Mouse (Mus musculus): ENCODE data around the gene Adam23. TPM values are rescaled to one million over a fixed set of nuclear protein-coding genes. Genes with fewer than 3 reads are reported as not detected.

The Adam23 gene
- total and polyA plus RNA-seq, 3 experiments, result 4.1 to 17.1 (median 9.2) TPM

DNA sequence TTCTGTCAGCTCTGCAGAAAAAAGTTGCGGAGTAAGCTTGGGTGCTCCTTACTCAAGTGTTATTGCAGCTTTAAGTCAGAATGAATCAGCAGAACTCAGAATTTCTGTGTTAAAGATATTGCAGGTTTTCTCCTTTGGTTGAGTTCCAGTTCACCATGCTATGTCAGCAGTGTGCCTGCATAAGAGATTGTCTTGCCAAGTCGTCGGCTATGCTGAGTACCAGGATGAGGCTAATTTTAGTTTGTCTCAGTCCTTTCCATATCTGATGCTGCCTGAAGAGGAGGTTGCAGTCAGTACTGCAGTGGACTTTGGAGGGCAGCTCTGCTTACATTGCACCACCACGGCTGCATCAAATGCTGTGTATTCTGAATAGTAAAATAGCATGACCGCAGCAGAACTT is 33.3 kb downstream of the Adam23 start:
- no peak for DNase-seq

DNA sequence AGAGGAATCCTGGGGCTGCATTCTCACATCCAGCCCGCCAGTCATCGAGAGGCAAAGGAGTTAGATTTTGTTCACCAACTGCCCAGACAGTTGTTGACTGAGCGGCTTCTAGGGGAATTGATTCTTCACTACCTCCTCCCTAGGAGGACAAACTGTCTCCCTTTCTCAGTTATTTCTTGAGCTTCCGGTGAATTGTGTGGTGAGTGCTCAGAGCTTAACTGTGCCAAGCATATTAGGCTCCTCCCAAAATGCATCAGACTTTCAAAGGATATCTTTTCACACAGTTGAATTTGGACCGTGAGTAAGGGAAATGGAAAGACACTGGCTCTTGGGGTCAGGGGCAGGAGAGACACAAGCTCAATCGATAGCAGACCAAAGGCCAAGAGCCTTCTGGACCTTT is 39.0 kb downstream of the Adam23 start:
- DNase-seq, result no peak

DNA sequence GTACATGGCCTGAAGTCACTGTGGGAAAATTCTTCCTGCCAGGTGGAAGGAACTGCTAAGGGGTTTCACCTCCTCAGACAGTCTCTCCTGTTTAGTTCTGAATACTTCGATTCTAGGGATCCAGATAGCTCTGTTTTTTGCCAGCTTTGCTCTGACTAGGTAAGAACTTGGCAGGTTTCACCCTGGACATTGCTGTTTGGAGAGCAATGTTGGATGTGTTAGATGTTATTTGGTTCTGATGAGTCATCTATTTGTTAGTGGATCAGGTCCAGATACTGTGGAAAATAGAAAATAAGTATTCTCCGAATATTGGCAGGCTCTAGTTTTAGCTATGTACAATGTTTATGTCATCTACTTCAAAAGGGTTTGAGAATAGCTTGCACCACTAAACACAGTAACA is 41.0 kb downstream of the Adam23 start:
- no peak for DNase-seq

DNA sequence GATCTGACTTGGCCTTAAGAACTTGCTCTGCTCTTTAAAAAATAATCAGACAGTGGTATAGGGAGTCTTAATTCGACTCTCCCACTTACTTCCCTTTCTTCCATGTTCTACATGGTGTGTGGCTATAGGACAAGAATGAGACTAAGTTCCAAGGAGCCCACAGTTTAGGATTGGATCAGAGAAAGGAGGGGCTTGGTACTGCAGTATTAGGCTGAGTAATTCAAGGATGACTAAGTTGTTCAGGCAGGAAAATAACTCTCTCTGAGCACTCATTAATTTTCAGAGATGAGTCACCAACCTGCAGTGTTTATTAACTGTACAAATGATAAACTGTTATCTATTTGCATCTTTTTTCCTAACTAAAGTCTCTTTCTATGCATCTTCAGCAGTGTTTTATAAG is 45.3 kb downstream of the Adam23 start:
- no peak for DNase-seq

DNA sequence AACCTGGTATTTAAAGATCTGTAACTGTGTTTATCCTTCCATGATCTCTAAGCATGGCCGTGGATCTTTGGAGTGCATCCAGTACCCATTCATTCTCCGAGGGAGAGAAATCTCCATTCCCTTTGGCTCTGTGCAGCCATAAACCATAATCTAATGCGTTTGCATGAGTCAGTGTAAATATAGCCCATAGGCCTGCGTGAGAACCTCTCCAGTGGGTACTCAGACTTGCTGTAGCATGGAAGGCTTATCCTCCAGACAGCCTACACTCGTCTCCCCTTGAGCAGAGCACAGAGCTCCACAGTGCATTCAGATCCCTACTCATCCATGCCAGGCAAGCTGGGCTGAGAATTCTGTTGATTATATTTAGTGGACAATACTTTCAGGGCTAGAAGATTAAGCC is 47.6 kb downstream of the Adam23 start:
- no peak for DNase-seq

DNA sequence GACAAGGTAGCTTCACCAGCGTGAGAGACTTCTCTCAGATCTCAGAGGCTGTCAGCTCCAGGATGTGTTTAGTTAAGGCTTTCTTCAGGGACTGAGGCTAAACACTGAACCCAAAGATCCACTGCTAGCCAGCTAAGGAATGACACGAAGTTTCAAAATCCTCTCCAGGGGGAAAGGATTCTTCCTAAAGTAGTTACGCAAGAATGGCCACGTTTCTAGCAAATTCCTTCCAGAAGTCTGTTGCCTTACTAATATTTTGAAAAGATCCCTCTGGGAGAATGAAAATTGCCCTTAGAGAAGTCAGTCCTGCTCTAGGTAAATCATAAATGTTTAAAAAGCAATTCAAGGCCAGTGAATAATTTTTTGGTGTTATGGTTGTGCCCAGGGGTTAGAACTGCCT is 61.7 kb downstream of the Adam23 start:
- no peak for DNase-seq

DNA sequence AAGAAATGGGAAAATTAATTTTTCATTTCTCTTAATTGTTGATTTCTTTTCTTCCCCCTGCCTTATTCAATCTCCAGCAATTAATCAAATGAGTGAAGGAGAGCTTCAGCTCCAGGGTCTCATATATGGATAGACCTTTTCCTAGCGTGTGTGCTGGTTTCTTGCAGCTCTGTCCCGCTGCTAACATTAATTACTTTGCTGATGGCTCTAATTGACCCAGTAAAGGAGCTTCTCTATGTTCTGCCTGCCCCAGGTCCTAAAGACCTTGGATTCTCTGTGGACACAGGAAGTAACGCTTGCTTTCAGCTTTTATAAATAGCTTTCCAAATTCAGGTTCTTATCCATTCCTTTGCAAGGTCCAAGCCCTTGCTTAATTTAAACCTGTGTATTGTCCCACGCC is 63.1 kb downstream of the Adam23 start:
- DNase-seq, result no peak

DNA sequence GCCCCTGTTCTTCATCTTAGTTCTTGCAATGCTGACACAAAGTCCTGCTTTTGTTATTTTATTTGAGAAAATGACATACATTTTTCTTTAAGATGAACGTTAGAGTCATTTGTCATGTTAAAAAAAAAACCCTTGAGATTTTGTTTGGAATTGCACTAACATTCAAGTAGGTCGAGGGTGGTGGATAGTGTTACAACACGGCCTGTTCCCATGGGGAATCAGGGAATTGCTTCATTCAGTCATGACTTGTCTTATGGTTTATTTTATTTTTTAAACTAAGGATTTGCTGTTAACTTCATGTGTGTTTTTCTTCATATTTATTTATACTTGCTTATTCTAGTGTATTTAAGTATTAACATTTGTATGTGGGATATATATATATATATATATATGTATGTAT is 65.7 kb downstream of the Adam23 start:
- no peak for DNase-seq

DNA sequence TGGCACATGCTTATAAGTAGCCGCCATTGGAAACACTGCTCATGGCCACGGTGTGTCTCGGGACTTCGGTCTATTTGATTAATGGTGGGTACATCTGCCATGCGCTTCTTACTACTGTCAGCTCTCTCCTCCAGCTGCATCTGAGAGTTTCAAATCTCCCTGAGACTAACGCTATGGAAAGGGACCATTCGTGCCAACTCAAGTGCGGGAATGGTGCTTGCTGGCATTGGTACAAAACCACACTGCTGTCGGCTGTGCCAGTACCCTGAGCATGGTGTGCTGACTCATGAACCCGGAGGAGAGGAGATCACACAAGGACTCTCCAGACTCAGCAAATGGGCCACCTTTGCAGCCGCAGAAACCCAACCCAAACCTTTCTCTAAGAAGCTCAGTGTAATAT is 72.1 kb downstream of the Adam23 start:
- DNase-seq, result peak; percentile 74

DNA sequence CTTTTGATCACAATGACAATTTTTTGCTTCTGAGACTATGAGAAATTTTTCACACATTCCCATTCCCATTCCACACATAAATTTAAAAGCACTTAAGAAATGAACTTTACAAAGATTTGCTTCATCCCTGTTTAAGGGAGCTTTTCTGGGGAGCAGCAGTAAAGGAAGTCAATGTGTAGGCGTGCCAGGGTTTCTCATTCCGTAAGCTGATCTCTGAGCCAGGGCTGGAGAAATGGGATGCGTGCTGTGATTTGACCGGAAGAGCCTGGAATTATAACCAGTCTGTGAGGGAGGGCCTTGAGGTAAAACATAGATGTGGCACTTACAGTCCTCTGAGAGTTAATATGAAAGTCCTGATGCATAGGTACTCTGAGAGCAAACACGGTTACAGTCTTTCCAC is 73.1 kb downstream of the Adam23 start:
- no peak for DNase-seq

DNA sequence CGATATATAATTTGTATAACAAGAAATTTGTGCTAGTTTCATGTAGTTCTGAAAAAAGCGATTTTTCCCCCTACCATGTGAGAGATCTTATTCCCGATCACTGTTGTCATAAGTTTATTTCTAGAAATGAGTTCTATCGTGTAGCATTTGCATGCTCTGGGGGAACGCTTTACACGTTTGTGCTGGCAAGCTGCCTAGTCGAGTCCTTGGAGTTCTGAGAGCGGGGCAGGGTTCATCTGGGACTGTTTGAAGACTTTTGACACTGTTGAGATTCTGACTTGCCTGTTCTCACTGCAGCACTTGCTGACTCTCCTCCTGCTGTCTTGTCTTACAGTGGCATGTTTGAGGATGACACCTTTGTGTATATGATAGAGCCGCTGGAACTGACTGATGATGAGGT is 84.2 kb downstream of the Adam23 start:
- peak; percentile 28 for DNase-seq

DNA sequence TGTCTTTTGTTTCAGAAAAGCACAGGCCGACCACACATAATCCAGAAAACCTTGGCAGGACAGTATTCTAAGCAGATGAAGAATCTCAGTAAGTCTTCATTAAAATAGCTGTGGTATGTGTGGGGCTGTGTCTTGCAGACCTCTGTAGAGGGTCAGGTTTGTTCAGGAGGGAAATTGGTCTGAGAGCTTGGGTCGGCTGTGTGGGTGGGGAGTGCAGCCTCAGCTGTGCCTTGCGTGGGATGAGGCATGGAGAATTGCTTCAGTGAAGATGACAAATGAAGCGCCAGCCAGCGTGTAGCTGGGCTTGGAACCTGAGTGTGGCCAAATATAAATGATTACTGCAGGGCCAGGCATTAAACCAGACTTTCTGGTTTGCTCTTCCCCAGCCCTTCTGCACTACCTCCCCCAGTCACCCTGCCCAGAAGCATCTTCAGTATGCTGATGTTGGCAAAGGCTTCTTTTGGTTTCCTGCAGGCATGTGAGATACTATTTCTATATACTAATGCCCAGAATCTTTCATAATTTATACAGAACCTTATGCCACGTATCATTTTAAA is 88.7 kb downstream of the Adam23 start:
- DNase-seq, result no peak

DNA sequence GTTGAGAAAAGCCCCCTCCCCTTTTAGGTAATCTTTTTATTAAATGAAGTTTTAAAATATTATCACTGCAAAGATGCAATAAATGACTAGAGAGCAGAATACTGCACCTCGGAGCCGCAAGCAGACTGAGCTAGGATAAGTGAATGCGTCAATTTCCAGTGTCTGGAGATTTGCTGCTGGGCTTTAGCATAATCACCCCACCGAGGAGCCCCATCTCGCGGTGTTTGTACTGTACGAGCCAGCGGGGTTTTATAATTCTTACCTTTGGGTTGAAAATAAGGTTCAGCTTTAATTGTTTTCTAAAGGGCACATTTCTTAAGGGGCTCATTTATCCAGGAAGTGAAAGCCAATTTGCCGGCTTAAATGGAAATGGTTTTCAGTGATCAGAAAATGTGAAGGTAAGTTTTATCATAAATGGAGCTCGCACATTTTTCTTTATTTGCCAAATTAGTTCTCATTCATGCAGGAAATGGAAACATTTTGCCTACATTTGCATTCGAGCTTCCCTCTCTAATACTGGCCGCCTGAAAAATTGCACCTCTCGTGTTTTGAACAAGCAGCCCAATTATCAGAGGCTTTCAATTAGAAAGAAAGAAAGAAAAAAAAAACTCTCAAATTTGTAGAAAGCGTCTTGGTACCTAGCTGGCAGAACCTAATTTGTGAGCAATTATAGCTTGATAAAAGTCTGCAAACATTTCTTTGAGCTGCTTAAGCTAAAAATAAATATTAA is 94.4 kb downstream of the Adam23 start:
- DNase-seq, result no peak

DNA sequence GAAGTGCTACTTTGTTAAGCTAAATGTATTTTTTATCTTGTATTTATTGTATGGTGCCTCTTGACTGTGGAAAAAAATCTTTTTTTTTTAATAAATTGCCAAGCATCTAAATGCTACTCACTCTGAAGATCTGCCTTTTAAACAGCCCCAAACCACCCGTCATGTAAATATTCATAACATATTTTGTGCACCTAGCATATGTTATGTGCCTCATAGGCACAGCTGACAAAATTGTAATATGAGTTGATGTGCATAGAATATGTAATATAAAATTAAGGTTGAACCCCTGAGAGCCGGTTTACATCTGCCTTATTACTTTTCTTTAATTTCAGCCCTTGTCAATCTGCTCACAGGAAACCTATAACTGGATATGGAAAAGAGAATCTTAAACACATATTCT is 98.4 kb downstream of the Adam23 start:
- DNase-seq, result no peak

DNA sequence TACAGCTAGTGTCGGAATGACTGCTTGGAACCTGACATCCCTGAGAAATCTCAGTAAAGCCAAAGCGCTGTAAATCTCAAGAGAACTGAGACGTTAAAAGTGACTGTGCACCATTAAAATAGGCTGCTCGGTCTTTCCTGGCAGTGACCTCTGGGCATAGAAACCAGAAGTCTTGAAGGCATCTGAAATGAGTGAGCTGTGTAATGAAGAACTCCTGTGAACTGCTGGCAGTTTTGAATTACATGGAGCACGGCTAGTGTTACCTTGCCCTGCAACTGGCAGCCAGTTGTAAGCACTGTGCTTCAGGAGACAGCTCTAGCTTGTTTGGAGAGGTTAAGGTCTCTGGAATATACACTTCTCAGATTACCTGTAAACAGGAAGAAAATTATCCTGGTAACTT is 107.3 kb downstream of the Adam23 start:
- DNase-seq, result no peak

DNA sequence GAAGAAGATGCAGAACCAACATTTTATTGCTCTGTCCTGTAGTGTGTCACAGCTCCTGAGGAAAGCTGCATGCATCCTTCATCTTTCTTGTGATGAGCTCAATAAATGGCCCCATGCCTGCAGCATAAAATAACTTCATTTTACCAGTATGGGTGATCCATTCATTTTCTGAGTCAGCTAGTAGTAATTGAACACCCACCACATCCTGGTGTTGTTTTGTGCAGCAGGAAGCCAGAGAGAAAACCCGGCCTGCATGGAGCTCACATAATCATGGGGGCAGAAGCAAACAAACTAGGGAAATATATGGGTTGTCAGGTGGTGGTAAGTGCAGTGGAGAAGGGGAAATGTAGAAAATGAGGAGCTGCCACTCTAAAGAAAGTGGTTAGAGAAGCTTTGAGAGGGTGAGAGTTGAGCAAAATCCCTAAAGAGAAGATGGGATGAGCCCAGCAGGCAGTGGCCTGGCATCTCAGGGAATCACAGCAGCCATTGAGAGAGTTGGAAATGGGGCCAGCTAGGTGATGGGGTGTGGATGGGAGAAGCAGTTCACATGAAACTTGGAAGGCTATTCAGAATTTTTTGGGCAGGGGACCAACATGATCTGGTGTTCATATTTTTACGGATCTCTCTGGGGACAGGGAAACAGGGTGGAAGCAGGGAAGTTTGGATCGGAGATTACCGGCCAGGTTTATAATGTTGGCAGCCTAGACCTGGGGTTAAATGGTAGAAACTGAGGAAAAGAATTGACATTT is 116.3 kb downstream of the Adam23 start:
- peak; percentile 10 for DNase-seq

DNA sequence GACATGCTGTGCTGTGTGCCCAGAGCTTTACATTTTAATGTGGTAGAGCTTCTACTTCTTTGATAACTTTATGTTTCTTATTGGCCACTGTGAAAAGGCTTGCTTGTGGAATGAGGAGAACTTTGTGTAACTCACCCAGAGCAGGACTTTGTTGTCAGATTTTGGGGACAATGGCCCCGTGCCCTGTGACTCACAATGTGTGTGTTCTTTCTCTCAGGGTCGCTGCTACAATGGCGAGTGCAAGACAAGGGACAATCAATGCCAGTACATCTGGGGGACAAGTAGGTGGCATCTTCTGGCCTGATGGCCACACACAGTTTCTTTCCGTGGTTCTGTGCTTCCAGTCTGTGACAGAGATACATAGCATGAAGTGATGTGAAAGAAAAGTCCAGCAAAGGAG is 118.2 kb downstream of the Adam23 start:
- peak; percentile 27 for DNase-seq

DNA sequence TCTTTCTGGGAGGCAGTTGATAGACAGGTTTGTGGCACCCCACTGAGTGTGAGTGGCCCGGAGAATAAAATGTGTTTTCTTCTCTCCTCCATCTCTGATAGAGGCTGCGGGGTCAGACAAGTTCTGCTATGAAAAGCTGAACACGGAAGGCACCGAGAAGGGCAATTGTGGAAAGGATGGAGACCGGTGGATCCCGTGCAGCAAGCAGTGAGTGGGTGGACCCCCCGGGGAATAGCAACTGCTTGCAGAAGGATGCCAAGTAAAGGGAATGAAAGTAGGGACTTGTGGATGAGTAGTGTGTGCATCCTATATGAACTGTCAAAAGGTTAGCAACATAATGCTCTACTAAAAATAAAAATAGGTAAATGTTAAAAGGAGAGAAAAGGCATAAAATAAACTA is 120.8 kb downstream of the Adam23 start:
- no peak for DNase-seq

DNA sequence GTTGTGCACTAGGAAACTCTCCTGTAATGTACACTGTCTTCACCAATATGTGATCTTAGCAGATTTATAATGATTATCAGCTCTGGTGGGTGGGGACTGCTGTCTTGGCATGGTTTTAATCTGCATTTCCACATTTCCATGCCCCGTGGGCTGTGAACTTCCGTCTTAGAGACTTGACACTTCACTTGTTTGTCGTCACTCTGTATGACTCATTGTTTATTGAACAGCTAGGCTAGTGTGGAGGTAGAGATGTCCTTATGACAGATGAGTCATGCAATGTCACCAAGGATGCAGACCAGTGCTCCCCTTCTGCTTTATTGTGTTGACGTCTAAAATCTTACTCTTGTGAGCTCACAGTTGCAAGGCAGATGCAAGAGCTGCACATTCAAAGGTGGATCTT is 121.3 kb downstream of the Adam23 start:
- DNase-seq, result peak; percentile 13

DNA sequence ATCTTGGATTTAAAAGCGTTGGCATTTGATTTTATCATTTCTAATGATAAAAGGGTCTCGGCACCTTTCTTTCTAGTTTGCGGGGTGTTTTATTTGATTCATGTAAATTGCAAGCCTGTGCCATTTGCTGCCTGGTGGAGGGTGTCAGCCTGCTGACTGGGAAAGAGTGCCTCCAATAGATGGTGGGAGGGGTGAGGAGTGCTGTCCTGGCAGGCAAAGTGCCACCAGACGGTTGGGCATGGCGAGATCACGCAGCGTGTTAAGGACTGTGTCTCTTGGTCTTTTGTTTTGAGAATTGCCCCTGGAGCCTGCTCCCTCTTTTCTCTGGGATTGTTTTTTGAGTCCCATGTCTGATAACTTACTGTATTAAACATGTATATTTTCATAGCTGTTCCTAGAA is 126.5 kb downstream of the Adam23 start:
- DNase-seq, result no peak

DNA sequence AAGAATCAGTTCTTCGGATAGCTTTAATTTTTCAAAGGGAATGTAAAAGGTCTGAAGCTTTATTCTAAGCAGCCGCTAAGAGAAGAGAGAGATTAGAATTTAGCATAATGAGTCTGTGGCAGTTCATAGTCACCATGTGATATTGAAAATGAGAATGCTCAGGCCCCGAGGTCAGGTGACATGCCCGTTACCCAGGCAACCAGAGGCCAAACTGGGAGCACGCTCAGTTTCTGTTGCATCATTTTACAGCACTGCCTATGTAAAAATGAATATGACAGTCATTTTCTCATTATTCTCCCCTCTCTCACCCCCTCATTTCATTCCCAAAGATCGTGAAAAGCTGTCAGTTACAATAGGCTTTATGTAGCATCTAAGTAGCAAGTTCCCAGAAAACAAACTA is 127.7 kb downstream of the Adam23 start:
- DNase-seq, result no peak

DNA sequence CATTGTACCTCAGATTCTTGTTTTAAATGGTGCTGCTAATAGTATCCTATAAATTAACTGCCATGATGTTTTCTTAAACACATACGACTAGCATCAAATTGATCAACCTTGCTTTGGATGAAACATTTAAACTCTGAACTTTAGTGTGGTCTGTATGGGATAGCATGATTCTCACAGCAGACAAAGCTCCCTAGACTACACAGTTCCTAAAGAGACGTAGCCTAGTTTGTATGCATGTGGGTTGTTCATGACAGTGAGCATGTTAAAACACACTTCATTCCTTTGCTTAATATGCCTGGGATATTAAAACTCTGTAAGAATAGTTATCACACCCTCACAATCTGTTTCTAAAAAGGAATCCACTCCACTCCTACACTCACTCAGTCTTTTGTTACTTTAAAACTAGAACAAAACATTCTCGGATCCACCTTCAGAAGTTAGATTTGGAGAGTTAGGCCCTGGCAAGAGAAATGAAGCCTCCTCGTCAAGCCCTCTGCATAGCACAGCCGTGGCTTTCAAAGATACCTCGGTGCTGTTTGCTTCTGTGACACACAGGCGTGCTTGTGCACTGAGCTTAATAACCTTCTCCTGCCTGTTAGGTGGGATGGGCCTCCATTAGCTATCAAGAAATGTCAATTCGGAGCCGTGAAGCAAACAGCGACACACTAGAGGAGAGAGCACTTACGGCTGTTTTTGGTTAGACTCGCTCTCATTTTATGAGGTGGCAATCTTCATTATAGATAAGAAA is 128.3 kb downstream of the Adam23 start:
- no peak for DNase-seq

DNA sequence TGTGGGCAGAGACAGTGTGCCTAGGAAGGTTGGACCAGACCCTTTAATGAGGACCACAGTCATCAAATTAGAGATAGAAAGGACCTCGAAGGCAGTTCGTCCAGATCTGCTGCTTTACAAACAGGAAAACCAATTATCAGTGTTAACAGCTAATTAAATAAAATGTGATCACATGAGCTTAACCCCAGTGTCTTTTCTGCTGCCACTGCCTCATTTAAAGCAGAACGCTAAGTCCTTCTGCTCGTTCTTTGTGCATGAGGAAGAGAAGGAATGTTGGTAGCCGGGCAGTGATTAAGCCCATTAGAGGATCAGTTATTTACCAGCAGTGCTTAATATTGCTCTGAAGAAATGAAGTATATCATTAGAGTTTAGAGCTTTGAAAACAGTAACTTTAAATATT is 131.1 kb downstream of the Adam23 start:
- DNase-seq, result no peak

Data from adrenal gland, adult 2 months (tissue).